Mouse (Mus musculus) lung, adult 2 months (tissue): ENCODE measurements around the gene Sorbs2. TPM values are rescaled to one million over a fixed set of nuclear protein-coding genes. Genes with fewer than 3 reads are reported as not detected.

Source experiments
- DNase-seq: peaks from one replicate; pipeline ENCODE4 v3.0.0; 2022
- H3K4me1 ChIP-seq: fragments of 200-500 bp; 2 replicates; pipeline ENCODE4 v1.6.1; 2011; ENCODE audit warnings: low read length; ENCODE audit not compliant: control insufficient read depth, insufficient read depth
- H3K4me3 ChIP-seq: fragments of 200-500 bp; replicated peaks from 2 replicates; pipeline ENCODE3; 2011; ENCODE audit warnings: low read depth, mild to moderate bottlenecking, control low read depth, low read length; ENCODE audit errors: extremely low read depth
- CTCF ChIP-seq: fragments of 200-500 bp; IDR thresholded peaks from 2 replicates; pipeline ENCODE4 v1.5.1; 2011; ENCODE audit warnings: mild to moderate bottlenecking, low read length, control low read depth; ENCODE audit not compliant: insufficient read depth
- POLR2A ChIP-seq: fragments of 200-500 bp; IDR thresholded peaks from 2 replicates; pipeline ENCODE4 v1.6.1; 2011; ENCODE audit warnings: low read depth, mild to moderate bottlenecking, control low read depth, low read length, borderline replicate concordance; ENCODE audit errors: extremely low read depth
- WGBS: fragments of 180-500 bp; shearing (Covaris S2); methylation state at CpG from one replicate; pipeline ENCODE4 v1.1.7; 2018; 5-methylcytosine and 5-hydroxymethylcytosine counted together
- polyA plus RNA-seq: library from polyadenylated mRNA; depleted of rRNA; stranded (reverse); fragments of >200 nt; gene quantifications from 2 replicates; pipeline ENCODE4 v1.2.3, GENCODE M21; 2012

Gene Sorbs2
- polyA plus RNA-seq, 1 experiment, result 10.1 TPM

GRCm38 (mm10) chr8:45660570-45660969 lies 153.0 kb downstream of the Sorbs2 start:
- 47% methylated on average over 12 of the region's 12 CpGs for WGBS
- DNase-seq, result no peak
- TF ChIP-seq POLR2A (no peak), CTCF (no peak)
- Histone ChIP-seq H3K4me1 (peaks cover 4% of the 10 kb centered on the region; the same call in 1 of the 2 replicates), H3K4me3 (no peak overlapping the region)

- no peak for DNase-seq
- peaks cover 4% of the 10 kb centered on the region; the same call in 1 of the 2 replicates for H3K4me1 ChIP-seq
- 19% methylated on average over 4 of the region's 4 CpGs for WGBS
- no peak for TF ChIP-seq POLR2A
- no peak overlapping the region for H3K4me3 ChIP-seq
Observed at GRCm38 (mm10) chr8:45661605-45662004, 154.0 kb downstream of the Sorbs2 start.

- no peak for TF ChIP-seq POLR2A
- TF ChIP-seq CTCF, result no peak
Observed at GRCm38 (mm10) chr8:45666221-45666620, 158.6 kb downstream of the Sorbs2 start.

GRCm38 (mm10) chr8:45673149-45673548 lies 165.6 kb downstream of the Sorbs2 start:
- TF ChIP-seq POLR2A (no peak), CTCF (no peak)
- Histone ChIP-seq H3K4me3 (no peak overlapping the region), H3K4me1 (no peaks in the 10 kb centered on the region)
- 79% methylated on average over 4 of the region's 4 CpGs for WGBS
- DNase-seq, result no peak

More at GRCm38 (mm10) chr8:45666221-45666620, 158.6 kb downstream of the Sorbs2 start:
- Histone ChIP-seq H3K4me1 (peaks cover 2% of the 10 kb centered on the region; the same call in 1 of the 2 replicates), H3K4me3 (no peak overlapping the region)
- DNase-seq, result no peak
- WGBS, result 95% methylated on average over 7 of the region's 7 CpGs

- WGBS, result 78% methylated on average over 6 of the region's 6 CpGs
- Histone ChIP-seq H3K4me3 (no peak overlapping the region), H3K4me1 (no peaks in the 10 kb centered on the region)
- DNase-seq, result no peak
- TF ChIP-seq POLR2A (no peak), CTCF (no peak)
Observed at GRCm38 (mm10) chr8:45675821-45676279, 168.3 kb downstream of the Sorbs2 start.

- no peak for TF ChIP-seq CTCF
- TF ChIP-seq POLR2A, result no peak
- no peak for DNase-seq
- no peaks in the 10 kb centered on the region; the same call in 1 of the 2 replicates for H3K4me1 ChIP-seq
- WGBS, result 71% methylated on average over 10 of the region's 10 CpGs
- no peak overlapping the region for H3K4me3 ChIP-seq
Observed at GRCm38 (mm10) chr8:45677114-45677853, 169.7 kb downstream of the Sorbs2 start.

GRCm38 (mm10) chr8:45677854-45678241 lies 170.3 kb downstream of the Sorbs2 start:
- WGBS, result 92% methylated on average over 3 of the region's 3 CpGs
- no peak for TF ChIP-seq POLR2A
- TF ChIP-seq CTCF, result no peak
- Histone ChIP-seq H3K4me1 (no peaks in the 10 kb centered on the region; the same call in 1 of the 2 replicates), H3K4me3 (no peak overlapping the region)
- DNase-seq, result no peak

- 61% methylated on average over 3 of the region's 3 CpGs for WGBS
- DNase-seq, result no peak
- TF ChIP-seq POLR2A, result no peak
- no peak for TF ChIP-seq CTCF
- Histone ChIP-seq H3K4me3 (no peak overlapping the region), H3K4me1 (no peaks in the 10 kb centered on the region; the same call in 1 of the 2 replicates)
Observed at GRCm38 (mm10) chr8:45681171-45681570, 173.6 kb downstream of the Sorbs2 start.

- no peak for TF ChIP-seq CTCF
- TF ChIP-seq POLR2A, result no peak
- no peak for DNase-seq
- no peak overlapping the region for H3K4me3 ChIP-seq
- H3K4me1 ChIP-seq, result no peaks in the 10 kb centered on the region; the same call in 1 of the 2 replicates
- 74% methylated on average over 8 of the region's 8 CpGs for WGBS
Observed at GRCm38 (mm10) chr8:45682845-45683383, 175.3 kb downstream of the Sorbs2 start.
